Mouse (Mus musculus) stomach, embryonic 16.5 days (tissue): ENCODE measurements at regions not wholly inside any gene's neighbourhood (a gene's known extent, or its start where the extent isn't known, plus 50 kb on each side); places are given as distances from the start of the nearest gene placed in this dataset.

Experiments
- ATAC-seq: fragments of 200-750 bp; cut with Nextera tagmentation; 2 replicates; pipeline ENCODE4 v1.8.0; 2017; ENCODE audit warnings: moderate number of reproducible peaks, moderate TSS enrichment; ENCODE audit not compliant: insufficient read depth, low FRiP score
- H3K27ac ChIP-seq: fragments of 300-500 bp; sonication (generic); 2 replicates; pipeline ENCODE4 v1.5.1; 2014; ENCODE audit warnings: low read length
- H3K27me3 ChIP-seq: fragments of 300-500 bp; sonication (generic); 2 replicates; pipeline ENCODE4 v1.6.1; 2014; ENCODE audit warnings: low read length, control low read depth, mixed read lengths; ENCODE audit not compliant: control insufficient read depth, insufficient read depth
- H3K36me3 ChIP-seq: fragments of 300-500 bp; sonication (generic); 2 replicates; pipeline ENCODE4 v1.6.1; 2014; ENCODE audit warnings: low read length; ENCODE audit not compliant: control insufficient read depth, insufficient read depth
- H3K4me1 ChIP-seq: fragments of 300-500 bp; sonication (generic); 2 replicates; pipeline ENCODE4 v1.6.1; 2014; ENCODE audit warnings: low read length, control low read depth, mixed read lengths; ENCODE audit not compliant: control insufficient read depth, insufficient read depth
- H3K4me2 ChIP-seq: fragments of 300-500 bp; sonication (generic); 2 replicates; pipeline ENCODE4 v1.6.1; 2014; ENCODE audit warnings: low read depth, low read length, mixed read lengths
- H3K4me3 ChIP-seq: fragments of 300-500 bp; sonication (generic); replicated peaks from 2 replicates; pipeline ENCODE4 v1.5.1; 2014; ENCODE audit warnings: mild to moderate bottlenecking, low read length
- H3K9ac ChIP-seq: fragments of 300-500 bp; sonication (generic); 2 replicates; pipeline ENCODE4 v1.6.1; 2014; ENCODE audit warnings: low read length
- H3K9me3 ChIP-seq: fragments of 300-500 bp; sonication (generic); replicated peaks from 2 replicates; pipeline ENCODE4 v1.6.1; 2016; ENCODE audit warnings: low read length, control low read depth; ENCODE audit not compliant: control insufficient read depth
- WGBS: fragments of 180-500 bp; shearing (Covaris S2); extraction: QIAGEN DNeasy Blood & Tissue Kit; methylation state at CpG from one replicate; pipeline ENCODE4 v1.1.7; 2014; 5-methylcytosine and 5-hydroxymethylcytosine counted together

DNA sequence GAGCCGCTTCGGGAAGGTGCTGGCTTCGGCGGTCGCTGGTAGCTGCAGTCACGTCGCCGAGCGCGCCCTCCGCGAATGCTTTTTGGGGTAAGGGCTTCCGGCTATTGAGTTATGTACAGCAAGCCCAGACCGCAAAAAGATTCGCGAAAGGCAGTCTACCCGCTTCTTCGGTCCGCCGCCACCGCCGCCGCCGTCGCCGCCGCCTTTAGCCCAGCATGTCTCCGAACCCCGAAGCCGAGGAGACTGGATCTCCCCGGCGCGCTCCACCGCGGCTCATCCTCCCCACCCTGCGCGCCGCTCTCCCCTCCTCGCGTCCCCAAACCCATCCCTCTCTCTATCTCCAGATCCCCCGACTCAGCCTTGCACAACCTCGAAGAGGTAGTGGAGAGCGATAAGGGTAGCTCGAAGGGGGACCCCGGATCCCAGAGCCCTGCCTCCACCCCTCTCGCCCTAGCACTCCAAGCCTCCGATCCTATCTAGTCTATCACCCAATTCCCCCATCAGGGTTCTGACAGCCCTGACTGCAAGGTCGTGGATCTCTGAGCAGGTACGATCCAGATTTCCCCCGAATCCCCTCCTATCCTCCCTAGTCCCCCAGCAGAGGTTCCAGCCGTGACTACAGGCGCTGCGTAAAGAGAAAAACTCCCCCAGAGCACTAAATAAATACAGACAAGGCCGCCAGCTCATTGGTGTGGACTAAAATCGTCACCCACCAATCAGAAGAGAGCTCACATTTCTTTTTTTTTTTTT, 83.7 kb upstream of the Hsd17b12 start:
- no peak for ATAC-seq
- Histone ChIP-seq H3K27me3 (peaks cover 84% of the 10 kb centered on the region), H3K9me3 (no peaks in the 10 kb centered on the region)

DNA sequence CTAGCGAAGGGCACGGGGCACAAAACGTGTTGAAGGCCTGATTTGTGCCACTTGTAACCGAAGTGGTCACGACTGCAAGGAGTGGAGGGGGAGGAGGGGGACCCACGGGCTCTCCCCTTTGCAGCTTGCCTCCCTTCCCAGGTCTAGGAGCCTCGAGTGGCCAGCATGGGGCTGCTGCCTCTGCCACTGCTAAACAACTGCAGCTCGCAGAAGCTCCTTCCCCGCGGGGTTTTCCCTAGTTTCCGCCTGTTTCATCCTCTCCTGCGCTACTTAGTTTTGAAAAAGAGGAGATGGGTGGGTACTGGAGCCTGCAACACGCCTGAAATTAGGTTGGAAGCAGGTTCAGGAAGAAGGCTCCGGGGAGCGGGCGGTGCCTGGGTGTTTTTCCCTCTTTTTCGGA, 82.6 kb upstream of the Hsd17b12 start:
- no peaks in the 10 kb centered on the region for H3K9me3 ChIP-seq
- peaks cover 74% of the 10 kb centered on the region for H3K27me3 ChIP-seq
- no peak for ATAC-seq
- no peak overlapping the region for H3K27ac ChIP-seq
- H3K9ac ChIP-seq, result no peak overlapping the region
- no peaks in the 10 kb centered on the region for H3K36me3 ChIP-seq
- 0 out of 2 replicates have a peak overlapping the region, but pooled peaks have one; percentile 54 for H3K4me2 ChIP-seq
- WGBS, result 1% methylated on average over 17 of the region's 17 CpGs
- peaks cover 7% of the 10 kb centered on the region; the same call in 1 of the 2 replicates for H3K4me1 ChIP-seq
- 0 out of 2 replicates have a peak overlapping the region, but pooled peaks have one; percentile 35 for H3K4me3 ChIP-seq

More for the DNA sequence above, 83.7 kb upstream of the Hsd17b12 start:
- under 1% methylated on average over 55 of the region's 55 CpGs for WGBS
- peak overlapping the region; percentile 54 for H3K4me2 ChIP-seq
- no peak overlapping the region for H3K9ac ChIP-seq
- H3K36me3 ChIP-seq, result no peaks in the 10 kb centered on the region
- H3K27ac ChIP-seq, result no peak overlapping the region
- H3K4me1 ChIP-seq, result peaks cover 7% of the 10 kb centered on the region; the same call in 1 of the 2 replicates
- H3K4me3 ChIP-seq, result peak overlapping the region; percentile 35

- no peak overlapping the region for H3K4me3 ChIP-seq
- H3K36me3 ChIP-seq, result no peaks in the 10 kb centered on the region
- peaks cover 7% of the 10 kb centered on the region; the same call in 1 of the 2 replicates for H3K4me1 ChIP-seq
- H3K27me3 ChIP-seq, result peaks cover 66% of the 10 kb centered on the region
- WGBS, result 24% methylated on average over 9 of the region's 9 CpGs
- no peak overlapping the region for H3K4me2 ChIP-seq
- H3K9ac ChIP-seq, result no peak overlapping the region
- H3K9me3 ChIP-seq, result no peaks in the 10 kb centered on the region
- H3K27ac ChIP-seq, result no peak overlapping the region
- ATAC-seq, result no peak
Measured at GRCm38 (mm10) chr2:94239573-94239972, 81.8 kb upstream of the Hsd17b12 start.

- Histone ChIP-seq H3K9me3 (no peaks in the 10 kb centered on the region), H3K4me2 (no peak overlapping the region), H3K36me3 (no peaks in the 10 kb centered on the region), H3K27me3 (peaks cover 36% of the 10 kb centered on the region), H3K4me1 (peaks cover 7% of the 10 kb centered on the region; the same call in 1 of the 2 replicates), H3K27ac (no peak overlapping the region), H3K9ac (no peak overlapping the region), H3K4me3 (no peak overlapping the region)
- no peak for ATAC-seq
- 37% methylated on average over 3 of the region's 3 CpGs for WGBS
Measured at GRCm38 (mm10) chr2:94236479-94236878, 78.7 kb upstream of the Hsd17b12 start.

DNA sequence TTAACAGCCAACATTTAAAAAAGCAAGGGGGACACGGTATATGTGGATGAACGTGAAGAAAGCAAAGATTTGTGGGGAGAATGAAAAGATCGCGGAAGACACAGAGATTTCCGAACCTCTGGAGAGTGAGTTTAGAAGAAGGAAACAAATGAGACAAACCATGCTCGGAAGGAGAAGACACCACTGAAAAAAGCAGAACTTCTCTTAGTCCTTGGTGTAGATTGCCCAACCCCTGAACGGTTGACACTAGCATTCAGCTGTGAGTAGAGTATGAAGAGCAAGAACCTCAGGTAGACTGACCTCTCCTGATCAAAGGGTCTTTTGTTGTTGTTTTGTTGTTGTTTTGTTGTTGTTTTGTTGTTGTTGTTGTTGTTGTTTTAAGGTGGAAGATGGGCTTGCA, 75.8 kb upstream of the Hsd17b12 start:
- Histone ChIP-seq H3K36me3 (no peaks in the 10 kb centered on the region), H3K9me3 (no peaks in the 10 kb centered on the region), H3K27ac (no peak overlapping the region), H3K4me2 (no peak overlapping the region), H3K9ac (no peak overlapping the region), H3K4me1 (no peaks in the 10 kb centered on the region), H3K27me3 (peaks cover 7% of the 10 kb centered on the region), H3K4me3 (no peak overlapping the region)
- no peak for ATAC-seq
- 86% methylated on average over 7 of the region's 7 CpGs for WGBS

- Histone ChIP-seq H3K27me3 (no peaks in the 10 kb centered on the region), H3K9ac (no peak overlapping the region), H3K4me2 (no peak overlapping the region), H3K4me3 (no peak overlapping the region), H3K27ac (no peak overlapping the region), H3K36me3 (no peaks in the 10 kb centered on the region), H3K9me3 (no peaks in the 10 kb centered on the region), H3K4me1 (no peaks in the 10 kb centered on the region)
- ATAC-seq, result no peak
- 42% methylated on average over 5 of the region's 5 CpGs for WGBS
Measured at GRCm38 (mm10) chr2:94219421-94219820, 61.7 kb upstream of the Hsd17b12 start.

GRCm38 (mm10) chr2:94217481-94217880, 59.7 kb upstream of the Hsd17b12 start:
- H3K27me3 ChIP-seq, result no peaks in the 10 kb centered on the region
- H3K9me3 ChIP-seq, result no peaks in the 10 kb centered on the region
- no peaks in the 10 kb centered on the region for H3K36me3 ChIP-seq
- H3K4me1 ChIP-seq, result no peaks in the 10 kb centered on the region
- no peak overlapping the region for H3K27ac ChIP-seq
- H3K4me2 ChIP-seq, result no peak overlapping the region
- no peak overlapping the region for H3K9ac ChIP-seq
- whole genome bisulfite sequencing, result 81% methylated on average over 3 of the region's 3 CpGs
- ATAC-seq, result no peak
- H3K4me3 ChIP-seq, result no peak overlapping the region

DNA sequence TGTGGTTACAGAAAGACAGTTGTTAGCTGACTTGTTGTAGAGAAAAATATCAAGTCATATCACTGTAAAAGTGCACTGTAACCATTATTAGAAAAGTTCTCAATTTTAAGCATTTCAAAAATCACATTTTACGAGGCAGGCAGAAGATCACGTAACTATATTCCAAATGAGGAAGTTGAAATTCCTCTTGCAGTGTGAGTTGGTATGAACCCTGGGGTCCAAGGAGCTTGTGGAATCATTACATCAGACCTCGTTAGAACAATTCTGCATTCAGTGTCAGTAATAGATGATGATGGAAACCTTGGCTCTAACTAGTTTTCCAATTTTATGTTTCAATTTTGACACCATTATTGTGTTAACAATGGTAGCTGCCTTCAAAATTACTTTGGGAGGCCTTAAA, 57.7 kb upstream of the Hsd17b12 start:
- Histone ChIP-seq H3K36me3 (no peaks in the 10 kb centered on the region), H3K27me3 (no peaks in the 10 kb centered on the region), H3K9ac (no peak overlapping the region), H3K4me1 (no peaks in the 10 kb centered on the region), H3K4me2 (no peak overlapping the region), H3K4me3 (no peak overlapping the region), H3K27ac (no peak overlapping the region), H3K9me3 (no peaks in the 10 kb centered on the region)
- ATAC-seq, result no peak
- WGBS, result 80% methylated on average over 3 of the region's 3 CpGs
